Mouse (Mus musculus): ENCODE data around the gene Disc1.

Gene Disc1

DNA sequence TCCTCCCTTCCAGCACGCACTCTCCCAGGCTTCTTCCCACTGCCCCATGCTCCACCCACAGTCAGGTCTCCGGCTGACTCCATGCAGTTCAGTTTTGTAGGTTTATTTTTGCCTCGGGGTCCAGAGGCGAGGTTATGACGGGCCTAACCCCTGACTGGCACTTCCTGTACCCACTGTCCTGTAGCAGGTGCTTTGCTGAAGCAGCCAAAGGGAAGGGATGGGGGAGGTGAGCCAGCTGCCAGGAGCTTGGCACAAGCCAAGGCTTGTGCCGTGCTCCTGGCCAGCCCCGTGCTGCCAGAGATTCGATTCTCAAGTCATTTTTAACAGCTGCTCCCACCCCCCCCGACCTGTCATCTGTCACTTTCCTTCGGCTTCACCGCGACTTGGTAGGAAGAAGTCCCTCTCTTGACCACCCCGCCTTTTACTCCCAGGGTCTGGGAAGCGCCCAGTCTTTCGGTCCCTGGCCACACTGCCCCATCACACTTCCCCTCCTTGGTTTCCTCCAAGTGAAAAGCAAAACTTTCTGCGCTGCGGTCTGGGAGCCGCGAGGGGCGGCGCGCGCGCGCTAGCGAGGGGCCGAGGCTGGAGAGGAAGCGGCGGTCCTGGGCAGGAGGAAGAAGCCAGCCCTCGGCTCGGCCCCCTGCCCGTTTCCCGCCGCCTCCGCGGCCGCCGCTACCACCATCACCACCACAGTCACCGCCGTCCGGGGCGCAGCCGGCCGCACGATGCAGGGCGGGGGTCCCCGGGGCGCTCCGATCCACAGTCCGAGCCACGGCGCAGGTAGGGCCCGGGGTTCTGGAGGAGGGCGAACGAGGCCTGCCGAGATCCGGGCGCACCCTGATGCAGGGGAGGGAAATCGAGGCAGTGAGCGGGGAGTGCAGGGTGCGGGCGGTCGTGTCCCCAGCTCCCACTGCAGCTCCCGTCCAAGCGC is at the start of gene Disc1:
TSS of gene Disc1 (plus strand) at position 691 of the 931 bp plus-strand sequence.
- peak; percentile 57 for DNase-seq (ENCODE audit: low spot score)

GRCm38 (mm10) chr8:125012695-125013627 is 41.0 kb upstream of the Disc1 start, which contains the start of gene Tsnax:
Gene Tsnax (plus strand): TSS chr8:125012997.
- peak; percentile 93 for DNase-seq (ENCODE audit: low spot score)

DNA sequence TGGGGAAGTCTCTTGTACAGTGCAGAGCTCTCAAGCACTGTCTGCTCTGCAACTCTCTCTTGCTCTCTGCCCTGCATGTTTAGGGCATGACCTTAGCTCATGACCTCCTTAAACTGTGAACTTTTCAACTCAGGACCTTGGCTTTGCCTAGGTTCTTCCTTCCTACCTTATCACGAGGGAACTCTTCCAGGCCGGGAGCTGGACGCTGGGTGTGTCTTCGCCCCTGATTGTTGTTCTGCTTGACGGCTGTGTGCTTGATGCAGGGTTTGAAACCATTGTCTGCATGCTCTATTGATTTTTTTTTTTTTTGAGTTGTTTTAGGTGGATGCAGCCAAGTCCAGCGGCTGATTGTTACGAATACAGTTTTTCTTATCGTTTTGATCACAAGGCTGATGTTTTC is 29.9 kb upstream of the Disc1 start:
- DNase-seq (ENCODE audit: low spot score) = no peak

DNA sequence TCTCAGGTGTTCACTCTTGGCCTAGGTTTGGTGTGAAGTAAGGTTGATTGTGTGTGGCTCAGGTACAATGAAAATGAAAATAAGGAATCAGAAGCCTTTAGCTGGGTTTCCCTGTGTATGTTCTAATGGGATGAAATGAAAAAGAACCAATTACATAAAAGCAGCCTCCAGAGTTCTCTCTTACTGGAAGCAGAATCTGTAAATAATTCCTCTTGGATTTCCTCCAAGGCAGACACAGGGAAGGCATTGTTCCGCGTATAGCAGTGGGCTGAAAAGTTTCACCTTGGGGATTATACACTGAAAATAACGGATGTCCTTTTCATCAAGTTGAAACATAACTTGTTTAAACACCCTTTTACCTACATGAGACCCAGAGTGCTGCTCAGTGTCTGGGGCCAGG is 26.8 kb upstream of the Disc1 start:
- no peak for DNase-seq (ENCODE audit: low spot score)

GRCm38 (mm10) chr8:125028841-125029240 is 25.2 kb upstream of the Disc1 start:
- DNase-seq (ENCODE audit: low spot score) = no peak

- DNase-seq (ENCODE audit: low spot score) = no peak
These were observed 22.7 kb upstream of the Disc1 start for GRCm38 (mm10) chr8:125031276-125031675.

DNA sequence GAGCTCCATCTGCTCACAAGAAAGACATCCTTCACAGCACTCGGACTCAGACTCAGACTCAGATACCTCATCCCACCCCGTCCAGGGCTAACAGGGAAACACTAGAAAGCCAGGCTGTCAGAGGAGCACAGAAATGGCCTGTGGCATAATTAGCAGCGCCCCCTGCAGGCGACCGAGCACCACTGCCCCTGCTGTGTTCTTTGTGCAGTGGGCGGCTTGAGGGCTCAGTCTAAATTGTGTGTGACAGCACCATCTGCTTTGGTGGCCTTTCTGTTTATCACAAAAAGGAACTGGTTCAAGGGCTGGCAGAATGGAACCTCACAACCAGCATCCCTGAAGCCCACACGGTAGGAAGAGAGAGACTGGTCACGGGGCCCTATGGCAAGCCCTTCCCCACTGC is 19.3 kb upstream of the Disc1 start:
- peak; percentile 81 for DNase-seq (ENCODE audit: low spot score)

- no peak for DNase-seq (ENCODE audit: low spot score)
These were observed 16.9 kb upstream of the Disc1 start for GRCm38 (mm10) chr8:125037081-125037480.

DNA sequence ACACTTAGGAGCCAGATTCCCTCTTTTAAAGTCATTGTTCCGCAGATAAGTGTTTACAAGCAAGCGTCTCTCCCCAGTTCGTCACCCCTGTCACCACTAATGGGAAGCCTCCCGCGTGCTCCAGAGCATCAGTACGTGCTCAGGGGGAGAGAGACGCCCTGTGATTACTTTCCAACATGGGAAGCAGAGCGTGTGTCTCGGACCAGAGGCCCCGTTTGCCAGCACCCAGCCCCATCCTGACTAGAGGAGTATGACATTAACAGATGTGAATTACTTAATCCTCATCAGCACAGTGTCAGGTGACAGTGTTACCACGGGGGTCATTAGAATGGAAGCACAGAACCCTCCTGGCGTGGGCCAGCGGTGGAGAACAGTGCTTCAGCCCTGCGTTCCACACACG is 15.3 kb upstream of the Disc1 start:
- DNase-seq (ENCODE audit: low spot score) = no peak

DNA sequence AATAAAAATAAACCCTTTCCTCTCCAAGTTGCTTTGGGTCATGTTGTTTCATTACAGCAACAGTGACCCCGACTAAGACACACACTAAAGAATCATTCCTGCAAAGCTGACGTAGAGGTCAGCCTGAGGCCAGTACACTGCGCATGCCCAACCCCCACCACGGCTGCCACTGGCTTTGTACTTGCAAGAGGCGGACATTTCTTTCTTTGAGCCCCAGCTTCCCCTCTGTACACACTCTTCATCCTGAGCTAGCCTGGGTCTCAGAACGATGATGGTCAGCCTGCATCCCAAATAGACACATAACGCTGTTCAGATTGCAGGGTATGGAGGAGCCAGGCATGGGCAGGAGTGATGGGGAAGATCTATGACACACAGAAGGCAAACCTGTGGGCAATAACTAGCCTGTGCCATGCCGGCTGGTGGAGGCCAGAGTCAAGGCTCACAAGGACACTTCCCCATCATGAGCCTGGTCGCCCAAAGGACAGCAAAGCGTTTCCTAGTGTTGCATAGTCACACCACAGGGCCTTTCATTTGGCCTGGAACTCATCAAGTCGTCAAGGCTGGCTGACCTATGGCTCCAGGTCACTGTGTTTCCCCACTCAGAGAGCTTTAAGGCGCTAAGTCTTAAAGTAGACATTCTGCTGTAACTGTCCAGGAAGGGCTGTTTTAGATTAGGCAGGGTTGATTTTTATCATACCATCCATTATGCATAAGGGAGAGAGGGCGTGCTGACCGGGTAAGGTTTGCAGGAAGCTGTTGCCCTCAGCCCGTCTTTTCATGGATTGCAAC is 13.2 kb upstream of the Disc1 start:
- peak; percentile 73 for DNase-seq (ENCODE audit: low spot score)

DNA sequence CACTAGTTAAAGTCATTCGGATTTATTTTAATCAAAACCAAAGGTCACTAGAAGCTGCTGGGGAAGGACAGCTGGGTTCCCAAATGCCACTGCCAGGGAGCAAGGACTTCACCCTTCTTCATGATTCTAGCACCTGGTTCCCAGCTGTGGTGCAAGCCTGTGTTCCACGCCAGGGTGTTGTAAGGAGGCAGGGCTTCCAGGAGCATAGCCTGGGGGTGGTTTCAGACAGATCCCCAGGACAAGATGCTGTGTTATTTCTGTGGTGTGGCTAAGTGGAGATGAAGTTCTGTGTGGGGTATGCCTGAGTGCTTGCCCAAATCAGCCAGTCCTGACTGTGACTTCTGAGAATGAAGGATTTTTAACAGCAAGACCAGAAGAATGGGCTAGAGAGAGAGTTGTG is 12.5 kb upstream of the Disc1 start:
- DNase-seq (ENCODE audit: low spot score) = no peak

GRCm38 (mm10) chr8:125043394-125043793 is 10.6 kb upstream of the Disc1 start:
- no peak for DNase-seq (ENCODE audit: low spot score)

DNA sequence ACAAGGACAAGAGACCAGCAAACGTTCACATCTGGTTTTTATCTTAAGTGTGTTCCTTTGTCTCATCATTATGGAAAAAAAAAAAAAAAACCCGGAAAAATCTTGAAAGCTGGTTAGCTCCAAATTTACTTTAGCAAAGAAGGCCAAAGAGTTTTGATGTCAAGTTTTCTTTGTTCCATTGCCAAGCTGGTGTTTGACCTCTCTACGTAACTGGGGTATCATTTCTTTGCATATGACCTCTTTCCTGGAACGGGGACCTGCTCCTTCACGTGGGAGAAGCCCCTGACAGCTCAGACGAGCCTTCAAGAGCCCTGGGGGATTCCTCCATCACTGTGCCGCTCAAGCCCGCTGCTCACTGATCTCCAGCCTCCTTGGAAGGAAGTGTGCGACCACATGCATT is 10.1 kb upstream of the Disc1 start:
- peak; percentile 45 for DNase-seq (ENCODE audit: low spot score)

GRCm38 (mm10) chr8:125045760-125046159 is 8.2 kb upstream of the Disc1 start:
- DNase-seq (ENCODE audit: low spot score) = peak; percentile 23

- DNase-seq (ENCODE audit: low spot score) = no peak
These were observed 4.8 kb upstream of the Disc1 start for GRCm38 (mm10) chr8:125049051-125049750.

GRCm38 (mm10) chr8:125049826-125050225 is 4.2 kb upstream of the Disc1 start:
- DNase-seq (ENCODE audit: low spot score) = no peak

GRCm38 (mm10) chr8:125052026-125052425 is 2.0 kb upstream of the Disc1 start:
- peak; percentile 83 for DNase-seq (ENCODE audit: low spot score)

GRCm38 (mm10) chr8:125054436-125054810 is 428 bp downstream of the Disc1 start:
- peak; percentile 35 for DNase-seq (ENCODE audit: low spot score)

DNA sequence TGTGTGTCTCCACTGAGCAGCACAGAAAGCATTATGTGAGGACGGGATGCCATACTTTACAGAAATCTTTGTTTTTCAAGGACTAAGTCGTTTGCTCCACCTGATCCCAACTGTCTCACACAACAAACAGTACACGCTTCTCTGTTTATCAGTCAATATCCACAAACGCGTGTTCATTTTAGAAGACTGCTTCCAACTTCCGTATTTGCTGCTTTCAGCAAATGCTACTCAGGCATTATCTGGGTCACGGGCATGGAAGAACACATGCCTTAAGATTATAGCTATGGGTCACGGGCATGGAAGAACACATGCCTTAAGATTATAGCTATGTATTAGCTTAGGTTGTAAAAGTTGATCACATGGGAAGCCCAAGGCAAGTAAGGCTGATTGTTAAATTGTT is 6.9 kb downstream of the Disc1 start:
- DNase-seq (ENCODE audit: low spot score) = no peak

DNA sequence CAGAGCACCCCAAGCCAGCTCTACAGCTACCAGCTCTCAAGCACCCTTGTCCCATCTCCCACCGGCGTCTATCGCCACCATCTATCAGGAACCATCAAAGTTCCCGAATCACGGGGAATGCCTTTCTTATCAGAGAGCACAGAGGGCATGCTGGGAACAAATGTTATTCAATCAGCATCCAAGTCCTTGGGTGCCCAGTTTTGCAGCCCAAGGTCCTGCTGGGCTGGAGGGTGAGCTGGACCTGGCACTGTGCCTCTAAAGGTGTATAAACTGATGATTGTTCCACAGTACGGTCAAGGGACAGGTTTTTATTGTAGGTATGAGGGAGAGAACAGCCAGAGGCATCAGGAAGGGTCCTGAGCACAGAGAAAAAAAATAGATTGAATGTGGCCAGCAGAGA is 11.6 kb downstream of the Disc1 start:
- DNase-seq (ENCODE audit: low spot score) = no peak

- DNase-seq (ENCODE audit: low spot score) = peak; percentile 79
These were observed 13.1 kb downstream of the Disc1 start for GRCm38 (mm10) chr8:125066913-125067595.
